ENCODE assay signal across 9 mouse cellular contexts in the genomic region with DNA sequence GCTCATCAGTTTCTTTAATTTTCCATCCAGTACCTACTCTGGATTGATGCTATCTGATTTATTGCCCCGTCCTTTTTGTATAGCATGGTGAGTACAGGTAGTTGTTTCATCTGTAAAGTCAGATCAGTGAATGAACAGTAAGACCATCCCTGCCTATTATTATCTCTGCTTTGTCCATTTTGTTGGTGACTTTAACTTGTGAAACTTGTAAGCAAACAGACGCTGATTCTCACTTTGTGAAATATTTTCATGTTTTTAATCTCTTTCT. TPM values are rescaled to one million over a fixed set of nuclear protein-coding genes. Genes with fewer than 3 reads are reported as not detected.
DNase-seq lines count a peak whose midpoint lies in the region; ATAC-seq and TF ChIP-seq lines count a peak whose summit lies in the region.
"Had no signal": no experiment of that assay in that cellular context is flagged by ENCODE, and none has a peak within 500 bp of the region (broad histone marks: within the 10 kb centered on the region; RNA-seq: fewer than 3 reads in every experiment).

No protein-coding gene starts in this region.

- no peak for TF ChIP-seq CTCF in lung, embryonic 14.5 days (IDR thresholded peaks at IDR 0.05; ENCODE audit: low read depth)
- TF ChIP-seq CTCF in embryonic fibroblast, embryonic 13.5 days (IDR thresholded peaks at IDR 0.05; ENCODE audit: borderline replicate concordance, insufficient read depth, low read length) = no peak

- WGBS in lung, embryonic 14.5 days = 65% methylated on average over 2 of the region's 2 CpGs
- 83% methylated on average over 2 of the region's 2 CpGs for WGBS in limb, embryonic 11.5 days
- 81% methylated on average over 2 of the region's 2 CpGs for WGBS in neural tube, embryonic 14.5 days

- H3K9ac ChIP-seq in lung, embryonic 14.5 days = peak overlapping the region; percentile 86
- no peak overlapping the region for H3K9ac ChIP-seq in limb, embryonic 11.5 days (ENCODE audit: low read length)
- peak overlapping the region; percentile 96; the same call in 1 of the 2 replicates for H3K9ac ChIP-seq in neural tube, embryonic 14.5 days (replicated peaks; ENCODE audit: low read depth, low read length)

- H3K4me1 ChIP-seq in lung, embryonic 14.5 days (ENCODE audit: insufficient read depth) = peaks cover 9% of the 10 kb centered on the region; the same call in 1 of the 2 replicates
- no peaks in the 10 kb centered on the region for H3K4me1 ChIP-seq in embryonic fibroblast, embryonic 13.5 days (ENCODE audit: control insufficient read depth, insufficient read depth, low read length)
- peaks cover 8% of the 10 kb centered on the region; the same call in 1 of the 2 replicates for H3K4me1 ChIP-seq in limb, embryonic 11.5 days (ENCODE audit: control insufficient read depth, insufficient read depth, low read length)
- H3K4me1 ChIP-seq in neural tube, embryonic 14.5 days (ENCODE audit: control insufficient read depth, insufficient read depth, low read length) = peaks cover 19% of the 10 kb centered on the region

- H3K27me3 ChIP-seq in lung, embryonic 14.5 days (ENCODE audit: insufficient read depth, low read length) = no peaks in the 10 kb centered on the region
- no peaks in the 10 kb centered on the region for H3K27me3 ChIP-seq in limb, embryonic 11.5 days (ENCODE audit: control insufficient read depth, insufficient read depth, low read length)
- H3K27me3 ChIP-seq in neural tube, embryonic 14.5 days (ENCODE audit: control insufficient read depth, insufficient read depth, low read length) = no peaks in the 10 kb centered on the region

- H3K9me3 ChIP-seq in lung, embryonic 14.5 days (ENCODE audit: low read depth, low read length) = no peaks in the 10 kb centered on the region
- H3K9me3 ChIP-seq in limb, embryonic 11.5 days (ENCODE audit: control insufficient read depth, low read length) = no peaks in the 10 kb centered on the region
- H3K9me3 ChIP-seq in neural tube, embryonic 14.5 days (ENCODE audit: control insufficient read depth, low read length) = no peaks in the 10 kb centered on the region

- DNase-seq in lung, embryonic 14.5 days = no peak
- no peak for DNase-seq in lung, postnatal 10 days
- DNase-seq in limb, embryonic 11.5 days (ENCODE audit: low spot score) = no peak
- DNase-seq in right cerebral cortex, adult 2 months (ENCODE audit: low spot score in 2 of 2) = no peak
- no peak for DNase-seq in adrenal gland, adult 8-10 months
- DNase-seq in cerebellum, postnatal 14 days = no peak

- H3K4me3 ChIP-seq in lung, embryonic 14.5 days (ENCODE audit: low read depth, low read length) = peak overlapping the region; percentile 84
- H3K4me3 ChIP-seq in embryonic fibroblast, embryonic 13.5 days (ENCODE audit: insufficient read depth, low read length) = peak overlapping the region; percentile 95
- no peak overlapping the region; the same call in 1 of the 2 replicates for H3K4me3 ChIP-seq in limb, embryonic 11.5 days (ENCODE audit: low read depth, low read length)
- H3K4me3 ChIP-seq in neural tube, embryonic 14.5 days (ENCODE audit: low read depth, low read length) = peak overlapping the region; percentile 96

- 0 out of 2 replicates have a peak, but pooled peaks cover 4% of the 10 kb centered on the region for H3K36me3 ChIP-seq in lung, embryonic 14.5 days (ENCODE audit: insufficient read depth)
- no peaks in the 10 kb centered on the region for H3K36me3 ChIP-seq in limb, embryonic 11.5 days (ENCODE audit: control insufficient read depth, insufficient read depth, low read length)
- no peaks in the 10 kb centered on the region for H3K36me3 ChIP-seq in neural tube, embryonic 14.5 days (ENCODE audit: control insufficient read depth, insufficient read depth, low read length)

- no peak for TF ChIP-seq POLR2A in embryonic fibroblast, embryonic 13.5 days (IDR thresholded peaks at IDR 0.05; ENCODE audit: low read depth, low read length)

- no peak overlapping the region for H3K27ac ChIP-seq in lung, embryonic 14.5 days (ENCODE audit: low read depth)
- H3K27ac ChIP-seq in embryonic fibroblast, embryonic 13.5 days (ENCODE audit: insufficient read depth, low read length) = no peak overlapping the region
- H3K27ac ChIP-seq in limb, embryonic 11.5 days (replicated peaks; ENCODE audit: low read depth, low read length) = no peak overlapping the region
- no peak overlapping the region for H3K27ac ChIP-seq in neural tube, embryonic 14.5 days (ENCODE audit: low read depth, low read length)

- peak overlapping the region; percentile 83 for H3K4me2 ChIP-seq in lung, embryonic 14.5 days
- peak overlapping the region; percentile 90 for H3K4me2 ChIP-seq in limb, embryonic 11.5 days (ENCODE audit: low read depth, severe bottlenecking)
- peak overlapping the region; percentile 71 for H3K4me2 ChIP-seq in neural tube, embryonic 14.5 days (ENCODE audit: low read depth, low read length)

- ATAC-seq in lung, embryonic 14.5 days (ENCODE audit: insufficient read depth) = no peak
- no peak for ATAC-seq in limb, embryonic 11.5 days (ENCODE audit: insufficient number of reproducible peaks, low FRiP score, low TSS enrichment, low read depth)
- ATAC-seq in neural tube, embryonic 14.5 days (ENCODE audit: low read depth) = no peak

RNA-seq across cellular contexts. Expression of a gene that starts 1.2 kb away (rescaled TPM):
- 38.4 and 40.0 TPM in 2 replicates for polyA plus RNA-seq in lung, embryonic 14.5 days (2014; fragmentation: Nextera tagmentation; extraction: Ambion mirVana)
- polyA plus RNA-seq in embryonic fibroblast, embryonic 13.5 days (2011; ENCODE audit: insufficient read length, low read depth, missing spikeins) = 62.5 and 68.5 TPM in 2 replicates
- 34.2 and 42.5 TPM in 2 replicates for polyA plus RNA-seq in limb, embryonic 11.5 days (2014; fragmentation: Nextera tagmentation; extraction: Ambion mirVana)
- 92.3 and 93.2 TPM in 2 replicates for polyA plus RNA-seq in neural tube, embryonic 14.5 days (2014; fragmentation: Nextera tagmentation; extraction: Ambion mirVana)
- total RNA-seq in adrenal gland, adult 8-10 months (2022) = 10 to 100 TPM; 71.4 to 99.2 (median 87.3) TPM

RNA-seq across cellular contexts. Expression of a gene that starts 53.8 kb away (rescaled TPM):
- polyA plus RNA-seq in lung, embryonic 14.5 days (2014; fragmentation: Nextera tagmentation; extraction: Ambion mirVana) = 10.4 and 11.6 TPM in 2 replicates
- 13.9 and 14.5 TPM in 2 replicates for polyA plus RNA-seq in embryonic fibroblast, embryonic 13.5 days (2011; ENCODE audit: insufficient read length, low read depth, missing spikeins)
- 36.3 and 37.2 TPM in 2 replicates for polyA plus RNA-seq in limb, embryonic 11.5 days (2014; fragmentation: Nextera tagmentation; extraction: Ambion mirVana)
- polyA plus RNA-seq in neural tube, embryonic 14.5 days (2014; fragmentation: Nextera tagmentation; extraction: Ambion mirVana) = 3.6 and 4.9 TPM in 2 replicates
- 1 to 10 TPM; 3.5 to 4.9 (median 4.4) TPM for total RNA-seq in adrenal gland, adult 8-10 months (2022)

RNA-seq across cellular contexts. Expression of a gene that starts 53.9 kb away (rescaled TPM):
- polyA plus RNA-seq in lung, embryonic 14.5 days (2014; fragmentation: Nextera tagmentation; extraction: Ambion mirVana) = 0.09 and 0.20 TPM in 2 replicates
- polyA plus RNA-seq in embryonic fibroblast, embryonic 13.5 days (2011; ENCODE audit: insufficient read length, low read depth, missing spikeins) = not detected in 2 replicates
- polyA plus RNA-seq in limb, embryonic 11.5 days (2014; fragmentation: Nextera tagmentation; extraction: Ambion mirVana) = 0.32 TPM in 1 of 2 replicates, not detected in the other
- polyA plus RNA-seq in neural tube, embryonic 14.5 days (2014; fragmentation: Nextera tagmentation; extraction: Ambion mirVana) = 26.1 and 39.1 TPM in 2 replicates
- 1 to 10 TPM in 1 of 4 experiments, under 1 TPM in 3; 0.67 to 1.1 (median 0.82) TPM for total RNA-seq in adrenal gland, adult 8-10 months (2022)
- total RNA-seq: monocyte, adult 5-6 weeks had no signal

Comparison
In these comparisons a context has a peak if more than half of its experiments do, and no peak if none do; other contexts are left out.
1. RNA of a gene that starts 53.9 kb away (polyA plus RNA-seq): 26.1 to 39.1 TPM in neural tube, embryonic 14.5 days; 0.32 TPM in limb, embryonic 11.5 days, 0.09 to 0.20 TPM in lung, embryonic 14.5 days and not detected in embryonic fibroblast, embryonic 13.5 days; every median in the first group is over 10 times any median in the second.
2. Peak in every context shown above with its lines, with median percentiles within 50 percentile points of each other: H3K4me2 ChIP-seq.